17 mouse cellular contexts compared by ENCODE assay signal in the genomic region with DNA sequence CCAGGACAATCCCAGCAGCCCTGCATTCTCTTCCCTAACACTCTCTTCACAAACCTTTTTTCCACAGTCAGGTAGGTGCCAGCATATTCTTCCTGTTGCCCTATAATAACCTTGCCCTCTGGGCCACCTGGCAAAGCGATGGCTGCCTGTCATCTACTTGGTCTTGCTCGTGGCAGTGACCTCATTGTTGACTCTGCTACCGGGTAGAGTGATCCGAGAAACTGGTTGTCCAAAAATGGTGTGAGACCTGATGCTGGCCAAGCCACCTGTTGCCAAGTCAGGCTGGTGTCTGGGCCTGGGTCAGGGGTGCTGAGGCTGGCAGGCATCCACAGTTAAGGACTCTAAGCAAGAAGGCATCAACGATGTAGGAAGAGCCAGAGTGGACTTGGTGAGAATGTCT. TPM values are rescaled to one million over a fixed set of nuclear protein-coding genes. Genes with fewer than 3 reads are reported as not detected.
DNase-seq lines count a peak whose midpoint lies in the region; ATAC-seq and TF ChIP-seq lines count a peak whose summit lies in the region.
"Had no signal": no experiment of that assay in that cellular context is flagged by ENCODE, and none has a peak within 500 bp of the region (broad histone marks: within the 10 kb centered on the region; RNA-seq: fewer than 3 reads in every experiment).

No protein-coding gene starts in this region.

- no peak overlapping the region for H3K27ac ChIP-seq in gastrocnemius, adult 2 months
- H3K27ac ChIP-seq in liver, adult 2 months (replicated peaks; ENCODE audit: insufficient read depth, low read depth, low read length): peak overlapping the region; percentile 24; the same call in 1 of the 2 replicates
- no peak overlapping the region for H3K27ac ChIP-seq in liver, embryonic 11.5 days (ENCODE audit: low read depth, low read length)
- no peak overlapping the region for H3K27ac ChIP-seq in lung, postnatal 0 days (ENCODE audit: low read length)
- H3K27ac ChIP-seq: embryonic facial prominence, embryonic 12.5 days; forebrain, embryonic 15.5 days; heart, adult 2 months; heart, embryonic 15.5 days; hindbrain, embryonic 13.5 days; hindbrain, postnatal 0 days had no signal

- peak overlapping the region; percentile 4 for H3K9ac ChIP-seq in liver, adult 2 months (ENCODE audit: low read depth, low read length)
- no peak overlapping the region for H3K9ac ChIP-seq in liver, embryonic 11.5 days (ENCODE audit: low read depth, low read length)
- no peak overlapping the region for H3K9ac ChIP-seq in lung, postnatal 0 days (replicated peaks; ENCODE audit: low read depth)
- H3K9ac ChIP-seq: embryonic facial prominence, embryonic 12.5 days; forebrain, embryonic 15.5 days; heart, embryonic 15.5 days; hindbrain, embryonic 13.5 days had no signal

- no peak for TF ChIP-seq POLR2A in liver, adult 2 months (IDR thresholded peaks at IDR 0.05; ENCODE audit: extremely low read depth, insufficient read depth, low read length)

- TF ChIP-seq EP300 in lung, postnatal 0 days (IDR thresholded peaks at IDR 0.05): no peak

- H3K27me3 ChIP-seq in liver, adult 2 months (ENCODE audit: control insufficient read depth, insufficient read depth, low read length): no peaks in the 10 kb centered on the region
- H3K27me3 ChIP-seq in liver, embryonic 11.5 days (replicated peaks; ENCODE audit: control insufficient read depth, insufficient read depth, low read length): peaks cover 3% of the 10 kb centered on the region; the same call in 1 of the 2 replicates
- H3K27me3 ChIP-seq in lung, postnatal 0 days (replicated peaks; ENCODE audit: insufficient read depth, low read length): no peaks in the 10 kb centered on the region
- H3K27me3 ChIP-seq: embryonic facial prominence, embryonic 12.5 days; forebrain, embryonic 15.5 days had no signal

- no peaks in the 10 kb centered on the region for H3K9me3 ChIP-seq in liver, embryonic 11.5 days (ENCODE audit: control insufficient read depth, low read length)
- no peaks in the 10 kb centered on the region for H3K9me3 ChIP-seq in lung, postnatal 0 days (ENCODE audit: low read length)
- H3K9me3 ChIP-seq: embryonic facial prominence, embryonic 12.5 days; forebrain, embryonic 15.5 days; heart, embryonic 15.5 days; hindbrain, embryonic 13.5 days had no signal

- H3K4me1 ChIP-seq in liver, adult 2 months (ENCODE audit: control insufficient read depth, insufficient read depth, low read length): peaks cover 32% of the 10 kb centered on the region
- no peaks in the 10 kb centered on the region for H3K4me1 ChIP-seq in liver, embryonic 11.5 days (replicated peaks; ENCODE audit: control insufficient read depth, insufficient read depth, low read length)
- H3K4me1 ChIP-seq in lung, postnatal 0 days (ENCODE audit: insufficient read depth, low read depth, low read length): no peaks in the 10 kb centered on the region
- H3K4me1 ChIP-seq: embryonic facial prominence, embryonic 12.5 days; forebrain, embryonic 15.5 days; heart, embryonic 15.5 days; hindbrain, embryonic 13.5 days had no signal

- DNase-seq in gastrocnemius, adult 2 months: peak; percentile 26
- no peak for DNase-seq in gastrocnemius, postnatal 10 days
- peak; percentile 98 for DNase-seq in liver, adult 2 months (ENCODE audit: extremely low read depth, low read depth, low spot score)
- no peak for DNase-seq in liver, embryonic 11.5 days (ENCODE audit: low spot score)
- DNase-seq in lung, postnatal 36 days: peak; percentile 61
- DNase-seq in lung, postnatal 0 days (ENCODE audit: low spot score): no peak
- DNase-seq: cerebellum, adult 9-10 months; cerebellum, postnatal 25 days; gastrocnemius, postnatal 14 days; heart, adult 2 months; heart, postnatal 14 days had no signal

- no peaks in the 10 kb centered on the region for H3K36me3 ChIP-seq in liver, adult 2 months (ENCODE audit: control insufficient read depth, insufficient read depth, low read length)
- no peaks in the 10 kb centered on the region for H3K36me3 ChIP-seq in liver, embryonic 11.5 days (ENCODE audit: control insufficient read depth, insufficient read depth, low read length)
- no peaks in the 10 kb centered on the region for H3K36me3 ChIP-seq in lung, postnatal 0 days (ENCODE audit: insufficient read depth, low read length)
- H3K36me3 ChIP-seq: embryonic facial prominence, embryonic 12.5 days; forebrain, embryonic 15.5 days; heart, embryonic 15.5 days; hindbrain, embryonic 13.5 days had no signal

- no peak overlapping the region for H3K4me3 ChIP-seq in gastrocnemius, adult 2 months
- H3K4me3 ChIP-seq in liver, adult 2 months (ENCODE audit: insufficient read depth, low read depth, low read length): no peak overlapping the region
- H3K4me3 ChIP-seq in liver, embryonic 11.5 days (ENCODE audit: low read depth, low read length): no peak overlapping the region
- H3K4me3 ChIP-seq in lung, postnatal 0 days (ENCODE audit: low read depth, low read length): no peak overlapping the region
- H3K4me3 ChIP-seq: embryonic facial prominence, embryonic 12.5 days; forebrain, embryonic 15.5 days; heart, adult 2 months; heart, embryonic 15.5 days; hindbrain, embryonic 13.5 days had no signal

- no peaks in the 10 kb centered on the region for H3K79me2 ChIP-seq in liver, adult 2 months (ENCODE audit: control insufficient read depth, insufficient read depth, low read length)

- TF ChIP-seq CTCF in gastrocnemius, adult 2 months (IDR thresholded peaks at IDR 0.05): no peak
- TF ChIP-seq CTCF in liver, adult 2 months (IDR thresholded peaks at IDR 0.05; ENCODE audit: low read depth, low read length): no peak
- TF ChIP-seq CTCF in lung, postnatal 0 days (IDR thresholded peaks at IDR 0.05): no peak

- WGBS in liver, adult 2 months: 16% methylated on average over 5 of the region's 5 CpGs
- WGBS in liver, embryonic 11.5 days: 78% methylated on average over 5 of the region's 5 CpGs
- 49% methylated on average over 5 of the region's 5 CpGs for WGBS in lung, postnatal 0 days

- ATAC-seq in liver, embryonic 11.5 days (replicated peaks; ENCODE audit: low FRiP score): no peak
- no peak for ATAC-seq in lung, postnatal 0 days

- intact Hi-C loops in gastrocnemius, adult 2 months (cut with DNase I): no loop called here

- no peak overlapping the region for H3K4me2 ChIP-seq in liver, embryonic 11.5 days
- H3K4me2 ChIP-seq in lung, postnatal 0 days (replicated peaks; ENCODE audit: low read depth, low read length): no peak overlapping the region
- H3K4me2 ChIP-seq: embryonic facial prominence, embryonic 12.5 days; forebrain, embryonic 15.5 days; heart, embryonic 11.5 days; heart, embryonic 15.5 days; hindbrain, embryonic 13.5 days had no signal

RNA-seq across cellular contexts. Expression of gene Scd1, which starts 10.4 kb away (rescaled TPM):
- total RNA-seq in gastrocnemius, adult 2 months (2021): 10 to 100 TPM; 10.9 to 33.9 TPM
- total RNA-seq in gastrocnemius, postnatal 10 days (2021): 10 to 100 TPM; 39.5 to 46.6 TPM
- total RNA-seq in liver, adult 2 months (2014; rRNA removed): 1,338 and 2,774 TPM in 2 replicates
- polyA plus RNA-seq in liver, adult 2 months (2012; rRNA removed): 5,589 and 8,115 TPM in 2 replicates
- 11.0 and 12.0 TPM in 2 replicates for polyA plus RNA-seq in liver, embryonic 11.5 days (2014; fragmentation: Nextera tagmentation; extraction: Ambion mirVana)
- 41.6 and 93.7 TPM in 2 replicates for polyA plus RNA-seq in lung, postnatal 0 days (2015; fragmentation: Nextera tagmentation; extraction: Ambion mirVana)

Comparison
In these comparisons a context has a peak if more than half of its experiments do, and no peak if none do; other contexts are left out.
1. DNase-seq: peak in gastrocnemius, adult 2 months (single experiment), liver, adult 2 months (single experiment) and lung, postnatal 36 days (single experiment); none in gastrocnemius, postnatal 10 days (single experiment), liver, embryonic 11.5 days (single experiment) and lung, postnatal 0 days (single experiment).
2. RNA of gene Scd1, which starts 10.4 kb away (total RNA-seq): 1,338 to 2,774 TPM in liver, adult 2 months; 39.5 to 46.6 TPM in gastrocnemius, postnatal 10 days and 10.9 to 33.9 TPM in gastrocnemius, adult 2 months; every median in the first group is over 10 times any median in the second.